Mouse (Mus musculus) embryo, embryonic 11 days (tissue): ENCODE data around the gene Adra2b.

Experiments used
- DNase-seq: peaks from one replicate; pipeline ENCODE4 v3.0.0-alpha.2; 2015

The Adra2b gene

GRCm38 (mm10) chr2:127362459-127363281, at the start of gene Adra2b:
Adra2b (plus strand) TSS chr2:127363208.
- peak; percentile 87 for DNase-seq

GRCm38 (mm10) chr2:127313878-127314277, 49.1 kb upstream of the Adra2b start:
- DNase-seq: no peak

- no peak for DNase-seq
Observed at GRCm38 (mm10) chr2:127314467-127315154, 48.4 kb upstream of the Adra2b start.

GRCm38 (mm10) chr2:127315155-127315470, 47.9 kb upstream of the Adra2b start:
- no peak for DNase-seq

GRCm38 (mm10) chr2:127316431-127316830, 46.6 kb upstream of the Adra2b start:
- no peak for DNase-seq

GRCm38 (mm10) chr2:127318136-127318535, 44.9 kb upstream of the Adra2b start:
- no peak for DNase-seq

GRCm38 (mm10) chr2:127319071-127319470, 43.9 kb upstream of the Adra2b start:
- DNase-seq: no peak

- no peak for DNase-seq
Observed at GRCm38 (mm10) chr2:127322671-127323285, 40.2 kb upstream of the Adra2b start.

- DNase-seq: no peak
Observed at GRCm38 (mm10) chr2:127323667-127324066, 39.3 kb upstream of the Adra2b start.

GRCm38 (mm10) chr2:127324456-127324855, 38.6 kb upstream of the Adra2b start:
- DNase-seq: no peak

GRCm38 (mm10) chr2:127328090-127328851, 34.7 kb upstream of the Adra2b start:
- DNase-seq: no peak

- DNase-seq: no peak
Observed at GRCm38 (mm10) chr2:127332807-127333570, 30.0 kb upstream of the Adra2b start.

GRCm38 (mm10) chr2:127333945-127334603, 28.9 kb upstream of the Adra2b start:
- DNase-seq: no peak

GRCm38 (mm10) chr2:127335078-127335541, 27.9 kb upstream of the Adra2b start:
- DNase-seq: no peak

GRCm38 (mm10) chr2:127335767-127336496, 27.1 kb upstream of the Adra2b start, which contains the start of gene Dusp2:
Dusp2 (plus strand) TSS chr2:127336159.
- DNase-seq: peak; percentile 76

- no peak for DNase-seq
Observed at GRCm38 (mm10) chr2:127336497-127336832, 26.5 kb upstream of the Adra2b start.

- no peak for DNase-seq
Observed at GRCm38 (mm10) chr2:127336885-127337284, 26.1 kb upstream of the Adra2b start.

- no peak for DNase-seq
Observed at GRCm38 (mm10) chr2:127337531-127337930, 25.5 kb upstream of the Adra2b start.

GRCm38 (mm10) chr2:127338012-127338411, 25.0 kb upstream of the Adra2b start:
- DNase-seq: no peak

GRCm38 (mm10) chr2:127338416-127338815, 24.6 kb upstream of the Adra2b start, which contains the start of gene Astl:
Astl (plus strand) TSS chr2:127338639.
- DNase-seq: no peak

GRCm38 (mm10) chr2:127338833-127339232, 24.2 kb upstream of the Adra2b start:
- no peak for DNase-seq
